In genomic region chrY:808991-809661, GRCm38 (mm10) we compare ENCODE assay signal across 8 mouse cellular contexts. TPM values are rescaled to one million over a fixed set of nuclear protein-coding genes. Genes with fewer than 3 reads are reported as not detected.
DNase-seq lines count a peak whose midpoint lies in the region; ATAC-seq lines count a peak whose summit lies in the region.

No protein-coding gene starts in this region.

- peak overlapping the region; percentile 36 for H3K4me3 ChIP-seq in forebrain, embryonic 10.5 days
- peak overlapping the region; percentile 23 for H3K4me3 ChIP-seq in intestine, embryonic 14.5 days (ENCODE audit: low read depth, low read length)

- 0 out of 2 replicates have a peak, but pooled peaks cover 3% of the 10 kb centered on the region for H3K4me1 ChIP-seq in forebrain, embryonic 10.5 days
- H3K4me1 ChIP-seq in intestine, embryonic 14.5 days (replicated peaks; ENCODE audit: control insufficient read depth, insufficient read depth, low read length), result no peaks in the 10 kb centered on the region

- H3K9ac ChIP-seq in intestine, embryonic 14.5 days (ENCODE audit: low read length), result no peak overlapping the region

- no peaks in the 10 kb centered on the region for H3K27me3 ChIP-seq in forebrain, embryonic 10.5 days (ENCODE audit: poor library complexity, severe bottlenecking)
- no peaks in the 10 kb centered on the region for H3K27me3 ChIP-seq in intestine, embryonic 14.5 days (replicated peaks; ENCODE audit: control insufficient read depth, insufficient read depth, low read length)

- no peaks in the 10 kb centered on the region for H3K36me3 ChIP-seq in forebrain, embryonic 10.5 days (replicated peaks)
- no peaks in the 10 kb centered on the region for H3K36me3 ChIP-seq in intestine, embryonic 14.5 days (ENCODE audit: control insufficient read depth, insufficient read depth, low read length)

- intact Hi-C loops in left cerebral cortex, postnatal 4 days (cut with DNase I), result no loop called here
- intact Hi-C loops in left cerebral cortex, postnatal 36 days (cut with DNase I), result no loop called here

- no peak; the same call in 1 of the 2 replicates for ATAC-seq in intestine, embryonic 14.5 days (replicated peaks; ENCODE audit: low FRiP score, low TSS enrichment, low read depth)

- peak overlapping the region; percentile 38 for H3K4me2 ChIP-seq in intestine, embryonic 14.5 days (ENCODE audit: low read length)

- H3K9me3 ChIP-seq in forebrain, embryonic 10.5 days, result no peaks in the 10 kb centered on the region
- H3K9me3 ChIP-seq in intestine, embryonic 14.5 days (ENCODE audit: control insufficient read depth, low read length), result no peaks in the 10 kb centered on the region

- peak; percentile 3 for DNase-seq in left cerebral cortex, postnatal 4 days
- DNase-seq in left cerebral cortex, postnatal 36 days (ENCODE audit: low spot score in 2 of 2), result no peak
- peak; percentile 56 for DNase-seq in forebrain, embryonic 10.5 days (ENCODE audit: extremely low spot score, low spot score)
- no peak for DNase-seq in intestine, embryonic 14.5 days (ENCODE audit: low spot score)
- DNase-seq in lung, postnatal 14 days, result peak; percentile 36
- peak; percentile 60 for DNase-seq in testis, postnatal 14 days (ENCODE audit: low spot score)
- no peak for DNase-seq in left cerebral cortex, adult 9 months (ENCODE audit: low spot score in 2 of 2)
- no peak for DNase-seq in frontal cortex, postnatal 10 days (ENCODE audit: low spot score in 2 of 2)

- 0% methylated on average over 15 of the region's 15 CpGs for WGBS in forebrain, embryonic 10.5 days
- 2% methylated on average over 12 of the region's 15 CpGs for WGBS in intestine, embryonic 14.5 days

- peak overlapping the region; percentile 79 for H3K27ac ChIP-seq in forebrain, embryonic 10.5 days
- H3K27ac ChIP-seq in intestine, embryonic 14.5 days (ENCODE audit: low read depth), result 0 out of 2 replicates have a peak overlapping the region, but pooled peaks have one; percentile 57

RNA-seq across cellular contexts. Expression of gene Uba1y, which starts 9.3 kb away (rescaled TPM):
- not detected for total RNA-seq in left cerebral cortex, postnatal 4 days (2021)
- not detected for total RNA-seq in left cerebral cortex, postnatal 36 days (2021)
- not detected in 2 replicates for polyA plus RNA-seq in forebrain, embryonic 10.5 days (2016; fragmentation: Nextera tagmentation; extraction: Ambion mirVana)
- polyA plus RNA-seq in intestine, embryonic 14.5 days (2014; fragmentation: Nextera tagmentation; extraction: Ambion mirVana), result not detected in 2 replicates

RNA-seq across cellular contexts. Expression of gene Zfy1, which starts 11.9 kb away (rescaled TPM):
- not detected for total RNA-seq in left cerebral cortex, postnatal 4 days (2021)
- not detected for total RNA-seq in left cerebral cortex, postnatal 36 days (2021)
- not detected in 2 replicates for polyA plus RNA-seq in forebrain, embryonic 10.5 days (2016; fragmentation: Nextera tagmentation; extraction: Ambion mirVana)
- not detected in 2 replicates for polyA plus RNA-seq in intestine, embryonic 14.5 days (2014; fragmentation: Nextera tagmentation; extraction: Ambion mirVana)

Comparison
In these comparisons a context has a peak if more than half of its experiments do, and no peak if none do; other contexts are left out.
1. DNase-seq: peak in left cerebral cortex, postnatal 4 days (single experiment), forebrain, embryonic 10.5 days (single experiment), lung, postnatal 14 days (single experiment) and testis, postnatal 14 days (single experiment); none in left cerebral cortex, postnatal 36 days (0 of 2), intestine, embryonic 14.5 days (single experiment), left cerebral cortex, adult 9 months (0 of 2) and frontal cortex, postnatal 10 days (0 of 2).